Mouse (Mus musculus) megakaryocyte-erythroid progenitor cell, adult 5-6 weeks (primary cell): Measurements from ENCODE around the gene Adam33. TPM values are rescaled to one million over a fixed set of nuclear protein-coding genes. Genes with fewer than 3 reads are reported as not detected.
"Not testable (repeated sequence)": the region's sequence is repeated elsewhere in the genome, so short reads cannot be mapped to it uniquely, and the experiment has no call there.

Experiments used
- ATAC-seq: replicated peaks from 2 replicates; pipeline ENCODE4 v1.8.0; 2016; ENCODE audit warnings: mild to moderate bottlenecking, inconsistent platforms; ENCODE audit not compliant: severe bottlenecking, poor library complexity, low FRiP score, low TSS enrichment
- total RNA-seq, 2 experiments: library from RNA; stranded (forward) in 1 of 2; stranded (reverse) in 1 of 2; fragments of 200-1000, 215-1000 nt in 1 of 2; fragments of >200 nt in 1 of 2; fragmentation: Nextera tagmentation in 1 of 2; gene quantifications; 2 replicates each; pipeline ENCODE4 v1.2.3; 2014 to 2017

Adam33 gene
- total RNA-seq, 2 experiments from 2014 or later = 0.76 TPM; not detected in 1

DNA sequence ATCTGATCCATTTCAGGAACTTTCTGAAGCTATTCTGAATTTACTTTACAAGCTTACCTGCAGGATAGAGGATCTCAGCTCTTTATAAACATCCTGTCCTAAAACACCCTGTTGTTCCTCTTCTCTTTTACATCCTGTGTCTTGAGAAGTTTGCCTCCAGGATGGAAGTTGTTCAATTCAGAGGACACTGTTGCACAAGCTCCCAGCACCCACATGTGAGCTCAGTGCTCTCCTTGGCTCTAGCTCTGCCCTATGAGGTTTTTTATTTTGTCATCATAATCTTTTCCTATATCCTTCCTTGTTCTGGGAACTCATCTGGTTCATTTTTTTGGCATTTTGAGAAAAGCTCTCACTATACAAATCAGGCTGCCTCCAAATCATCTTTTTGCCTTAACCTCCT, 26.9 kb downstream of the Adam33 start:
- no peak for ATAC-seq

DNA sequence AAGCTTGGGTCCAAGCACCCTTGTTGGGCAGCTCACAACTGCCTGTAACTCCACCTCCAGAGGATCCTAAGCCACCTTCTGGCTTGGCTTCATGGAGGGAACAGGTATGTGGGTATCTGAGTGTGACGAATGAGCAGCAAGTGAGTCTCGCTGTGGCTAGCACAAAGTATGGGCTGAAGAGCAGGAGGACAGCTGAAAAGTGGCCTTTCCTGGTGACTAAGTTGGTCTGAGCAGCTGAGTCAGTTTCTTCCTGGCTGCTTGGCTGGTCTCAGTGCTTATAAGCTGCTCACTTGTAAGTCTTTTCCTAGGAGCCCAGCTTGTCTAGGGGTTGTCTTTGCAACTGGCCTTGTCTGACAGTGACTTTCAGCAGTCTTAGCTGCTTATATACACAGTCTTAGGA, 27.3 kb downstream of the Adam33 start:
- no peak for ATAC-seq

DNA sequence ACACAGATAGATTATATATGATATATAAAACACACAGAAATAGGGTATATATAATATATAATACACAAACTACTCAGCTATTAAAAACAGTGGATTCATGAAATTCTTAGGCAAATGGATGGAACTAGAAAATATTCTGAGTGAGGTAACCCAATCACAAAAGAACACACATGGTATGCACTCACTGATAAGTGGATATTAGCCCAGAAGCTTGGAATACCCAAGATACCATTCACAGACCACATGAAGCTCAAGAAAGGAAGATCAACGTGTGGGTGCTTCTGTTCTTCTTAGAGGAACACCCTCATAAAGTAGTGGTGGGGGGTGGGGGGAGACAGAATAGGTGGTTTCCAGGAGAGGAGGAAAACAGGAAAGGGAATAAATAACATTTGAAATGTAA, 32.2 kb downstream of the Adam33 start:
- not testable (repeated sequence) for ATAC-seq

DNA sequence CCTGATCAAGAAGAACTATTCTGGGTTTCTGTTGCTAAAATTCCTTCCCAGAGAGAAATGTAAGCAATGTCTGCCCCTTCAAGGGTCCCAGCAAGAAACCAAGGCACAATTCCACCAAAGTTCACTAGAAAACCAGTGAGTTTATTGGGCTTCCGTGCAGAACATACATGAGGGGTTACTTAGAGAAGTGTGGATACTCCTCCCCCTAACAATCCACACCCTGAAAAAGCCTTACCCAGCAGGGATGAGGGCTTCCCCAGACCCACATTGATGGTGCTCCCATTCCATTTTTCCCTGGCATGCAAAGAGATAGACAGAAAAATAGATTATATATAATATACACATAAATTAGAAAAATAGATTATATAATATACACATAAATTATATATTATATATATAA, 32.6 kb downstream of the Adam33 start:
- ATAC-seq = no peak

DNA sequence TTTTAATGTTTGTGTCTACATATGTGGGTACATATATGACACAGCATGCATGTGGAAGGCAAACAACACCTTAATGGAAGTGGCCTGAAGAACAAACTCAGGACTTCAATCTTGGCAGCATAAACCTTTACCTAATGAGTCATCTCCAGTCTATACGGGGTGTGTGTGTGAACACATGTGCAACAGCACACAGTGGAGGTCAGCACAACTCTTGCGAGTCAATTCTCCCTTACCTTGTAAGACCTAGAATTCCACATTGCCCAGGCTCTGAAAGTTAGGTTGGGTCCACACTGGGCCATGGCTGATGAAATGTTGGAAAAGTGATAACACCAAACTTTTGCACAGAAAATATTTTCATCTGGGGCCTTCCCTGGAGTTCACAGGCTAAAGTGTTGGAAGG, 33.1 kb downstream of the Adam33 start:
- no peak for ATAC-seq

DNA sequence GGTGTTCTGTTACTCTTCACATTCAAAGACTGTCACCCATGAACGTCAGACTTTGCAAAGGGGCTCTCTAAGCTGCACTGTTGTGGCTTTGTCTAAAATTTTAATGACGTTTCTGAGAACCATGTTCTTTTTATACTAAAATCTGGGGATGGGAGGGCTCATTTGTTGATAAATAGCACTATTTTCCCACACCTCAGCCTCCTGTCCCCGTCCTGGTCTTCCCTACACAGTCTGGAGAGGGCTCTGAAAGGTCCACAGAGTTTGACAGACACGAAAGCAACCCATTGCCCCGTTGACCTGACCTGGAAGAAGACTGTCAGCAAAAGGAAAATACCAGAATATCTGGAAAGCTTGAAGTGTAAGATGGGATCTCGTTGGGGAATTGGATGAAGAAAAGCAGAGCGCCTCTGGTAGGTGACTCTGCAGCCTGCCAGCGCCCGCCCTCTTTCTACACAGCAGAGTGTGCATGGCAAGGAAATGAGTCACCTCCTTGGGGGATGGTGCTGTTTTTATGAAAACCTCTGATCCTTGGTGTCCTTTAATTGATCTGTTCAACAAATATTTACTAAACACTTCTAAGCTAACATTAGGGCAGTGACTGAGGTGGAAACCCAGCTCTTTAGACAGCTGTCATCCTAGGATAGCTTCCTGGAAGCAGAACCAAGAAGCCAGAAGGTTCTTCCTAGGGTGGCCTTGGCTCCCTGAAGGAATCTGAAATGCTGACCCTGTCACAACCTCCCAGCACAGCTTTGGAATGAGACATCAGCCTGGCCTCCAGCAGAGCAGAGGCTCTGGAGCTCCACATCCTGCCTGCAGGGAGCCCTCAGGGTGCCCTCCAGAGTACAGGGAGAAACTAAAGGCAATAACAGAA, 34.3 kb downstream of the Adam33 start:
- ATAC-seq = no peak

DNA sequence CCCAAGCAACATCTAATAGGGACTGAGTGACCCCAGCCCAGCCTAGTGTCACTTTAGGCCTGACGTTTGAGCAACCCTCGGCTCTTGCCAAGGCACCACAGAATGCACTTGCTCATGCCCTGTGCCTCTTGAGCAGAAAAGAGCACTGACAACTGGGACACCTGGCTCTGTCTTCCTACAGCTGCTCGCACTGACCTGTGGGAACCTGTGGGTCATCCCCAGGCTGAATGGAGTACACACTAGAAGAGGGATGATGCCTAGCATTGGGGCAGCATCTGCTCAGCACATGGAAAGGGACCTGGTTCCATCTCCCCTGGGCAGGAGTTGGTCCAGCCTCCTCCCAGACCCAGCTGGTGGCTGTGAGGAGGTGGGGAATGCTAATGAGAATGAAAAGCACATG, 36.7 kb downstream of the Adam33 start:
- no peak for ATAC-seq

DNA sequence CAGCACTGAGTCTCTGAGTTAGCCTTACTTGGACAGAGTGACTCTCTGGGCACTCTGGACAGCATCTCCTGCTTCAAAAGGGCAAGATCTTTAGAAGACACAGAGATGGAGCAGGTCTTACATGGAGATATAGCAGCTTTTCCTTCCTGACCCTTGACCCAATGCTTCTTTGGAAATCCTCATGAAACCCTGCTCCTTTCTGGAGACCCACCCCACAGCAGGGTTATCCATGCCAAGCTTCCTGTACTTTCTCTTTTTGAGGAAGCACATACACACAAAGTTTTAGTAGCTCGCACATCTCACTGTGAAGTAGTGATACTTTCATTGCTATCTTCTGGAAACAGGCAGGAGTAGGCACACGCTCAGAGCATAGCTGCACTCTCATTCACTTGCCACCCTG, 38.4 kb downstream of the Adam33 start:
- ATAC-seq = no peak

DNA sequence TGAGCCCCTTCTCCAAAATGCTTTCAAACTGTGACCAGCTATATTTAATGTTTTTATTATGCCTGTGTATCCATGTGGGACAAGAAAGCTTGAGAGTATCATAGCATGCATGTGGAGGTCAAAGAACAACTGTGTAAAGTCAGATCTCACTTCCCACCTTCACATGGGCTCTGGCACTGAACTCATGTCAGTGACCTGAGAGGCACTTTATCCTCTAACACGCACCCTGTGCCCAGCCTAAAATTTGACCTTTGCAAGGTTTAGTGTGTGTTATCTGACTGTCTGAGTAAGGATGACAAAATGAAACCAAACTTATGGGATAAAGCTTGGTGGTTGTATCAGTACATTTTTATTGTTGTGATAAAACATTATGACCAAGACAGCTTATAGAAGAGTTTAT, 53.0 kb downstream of the Adam33 start:
- no peak for ATAC-seq

DNA sequence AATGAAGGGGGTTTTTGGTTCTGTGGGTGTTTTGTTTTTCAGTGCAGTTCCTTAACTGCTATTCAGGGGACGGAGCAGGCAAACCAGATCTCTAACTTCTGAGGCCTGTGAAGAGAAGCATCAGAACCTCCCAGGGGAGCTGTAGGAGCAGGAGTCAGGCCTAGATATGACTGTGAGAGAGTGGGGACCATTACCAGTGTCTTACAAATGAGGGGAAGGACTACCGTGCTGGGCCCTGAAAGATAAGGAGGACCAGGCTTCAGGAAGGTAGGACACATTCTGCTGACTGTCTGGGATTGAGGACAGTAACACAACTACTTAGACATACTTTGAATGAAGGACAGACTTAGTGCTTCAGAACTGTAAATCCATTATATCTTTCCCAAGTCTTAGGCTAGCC, 54.5 kb downstream of the Adam33 start:
- ATAC-seq = no peak

Other genes starting within 250 kb of the Adam33 start
- gene 4930402H24Rik, start 157.4 kb downstream of the Adam33 start, total RNA-seq (2014; fragmentation: Nextera tagmentation) = 22.4 and 37.8 TPM in 2 replicates
- gene 4930402H24Rik, start 157.4 kb downstream of the Adam33 start, total RNA-seq (2017) = 7.5 and 12.6 TPM in 2 replicates
- gene Atrn, start 157.3 kb downstream of the Adam33 start, total RNA-seq (2014; fragmentation: Nextera tagmentation) = 11.3 and 17.0 TPM in 2 replicates
- 7.8 and 10.5 TPM in 2 replicates for gene Atrn, start 157.3 kb downstream of the Adam33 start, total RNA-seq (2017)
- not detected in 2 replicates for gene Gfra4, start 20.7 kb downstream of the Adam33 start, total RNA-seq (2014; fragmentation: Nextera tagmentation)
- gene Gfra4, start 20.7 kb downstream of the Adam33 start, total RNA-seq (2017) = not detected in 2 replicates
- 0.22 and 0.48 TPM in 2 replicates for gene Siglec1, start 23.0 kb upstream of the Adam33 start, total RNA-seq (2014; fragmentation: Nextera tagmentation)
- gene Siglec1, start 23.0 kb upstream of the Adam33 start, total RNA-seq (2017) = not detected in 2 replicates
- gene Hspa12b, start 63.5 kb upstream of the Adam33 start, total RNA-seq (2014; fragmentation: Nextera tagmentation) = 0.44 and 3.9 TPM in 2 replicates
- 1.3 TPM in 1 of 2 replicates, not detected in the other for gene Hspa12b, start 63.5 kb upstream of the Adam33 start, total RNA-seq (2017)
- not detected in 2 replicates for gene Gm11037, start 69.7 kb upstream of the Adam33 start, total RNA-seq (2014; fragmentation: Nextera tagmentation)
- gene Gm11037, start 69.7 kb upstream of the Adam33 start, total RNA-seq (2017) = not detected in 2 replicates
- 92.8 and 94.2 TPM in 2 replicates for gene 1700037H04Rik, start 96.3 kb upstream of the Adam33 start, total RNA-seq (2014; fragmentation: Nextera tagmentation)
- 29.0 and 55.6 TPM in 2 replicates for gene 1700037H04Rik, start 96.3 kb upstream of the Adam33 start, total RNA-seq (2017)
- 8.0 and 8.8 TPM in 2 replicates for gene Cenpb, start 116.3 kb upstream of the Adam33 start, total RNA-seq (2014; fragmentation: Nextera tagmentation)
- 6.8 and 10.8 TPM in 2 replicates for gene Cenpb, start 116.3 kb upstream of the Adam33 start, total RNA-seq (2017)
- gene Cdc25b, start 123.1 kb upstream of the Adam33 start, total RNA-seq (2014; fragmentation: Nextera tagmentation) = 8.7 and 21.6 TPM in 2 replicates
- gene Cdc25b, start 123.1 kb upstream of the Adam33 start, total RNA-seq (2017) = 5.4 and 19.0 TPM in 2 replicates
- gene Spef1, start 123.5 kb upstream of the Adam33 start, total RNA-seq (2014; fragmentation: Nextera tagmentation) = 3.7 and 4.1 TPM in 2 replicates
- gene Spef1, start 123.5 kb upstream of the Adam33 start, total RNA-seq (2017) = 1.3 and 2.5 TPM in 2 replicates
- 5.9 and 14.7 TPM in 2 replicates for gene Ap5s1, start 143.3 kb upstream of the Adam33 start, total RNA-seq (2014; fragmentation: Nextera tagmentation)
- gene Ap5s1, start 143.3 kb upstream of the Adam33 start, total RNA-seq (2017) = 1.9 and 3.3 TPM in 2 replicates
- gene Mavs, start 170.2 kb upstream of the Adam33 start, total RNA-seq (2014; fragmentation: Nextera tagmentation) = 28.8 and 28.9 TPM in 2 replicates
- 16.9 and 24.8 TPM in 2 replicates for gene Mavs, start 170.2 kb upstream of the Adam33 start, total RNA-seq (2017)
- 47.4 and 52.7 TPM in 2 replicates for gene Pank2, start 198.7 kb upstream of the Adam33 start, total RNA-seq (2014; fragmentation: Nextera tagmentation)
- gene Pank2, start 198.7 kb upstream of the Adam33 start, total RNA-seq (2017) = 56.3 and 94.8 TPM in 2 replicates